In genomic region chr7:90457517-90457916, GRCm38 (mm10) we compare ENCODE assay signal across 7 mouse cellular contexts. TPM values are rescaled to one million over a fixed set of nuclear protein-coding genes. Genes with fewer than 3 reads are reported as not detected.
A peak's percentile ranks its signal among the peaks of the same experiment; 100 is the strongest.
DNase-seq lines count a peak whose midpoint lies in the region; ATAC-seq and TF ChIP-seq lines count a peak whose summit lies in the region.

No protein-coding gene starts in this region.

- peaks cover 1% of the 10 kb centered on the region; the same call in 1 of the 2 replicates for H3K36me3 ChIP-seq in spleen, adult 2 months (ENCODE audit: control insufficient read depth, insufficient read depth, low read length)
- H3K36me3 ChIP-seq in embryonic facial prominence, embryonic 11.5 days (replicated peaks; ENCODE audit: control insufficient read depth, insufficient read depth, low read depth, low read length): peaks cover 2% of the 10 kb centered on the region
- peaks cover 15% of the 10 kb centered on the region for H3K36me3 ChIP-seq in hindbrain, embryonic 13.5 days

- peak overlapping the region; percentile 84 for H3K4me3 ChIP-seq in spleen, adult 2 months (ENCODE audit: extremely low read depth, insufficient read depth, insufficient read length)
- H3K4me3 ChIP-seq in embryonic facial prominence, embryonic 11.5 days (ENCODE audit: low read depth, low read length): peak overlapping the region; percentile 68
- peak overlapping the region; percentile 69 for H3K4me3 ChIP-seq in hindbrain, embryonic 13.5 days

- no peak for TF ChIP-seq POLR2A in spleen, adult 2 months (IDR thresholded peaks at IDR 0.05; ENCODE audit: low read depth, low read length)

- peaks cover 4% of the 10 kb centered on the region; the same call in 1 of the 2 replicates for H3K4me1 ChIP-seq in spleen, adult 2 months (ENCODE audit: control insufficient read depth, insufficient read depth, insufficient read length)
- no peaks in the 10 kb centered on the region; the same call in 1 of the 2 replicates for H3K4me1 ChIP-seq in embryonic facial prominence, embryonic 11.5 days (ENCODE audit: control insufficient read depth, insufficient read depth, low read length)
- peaks cover 16% of the 10 kb centered on the region for H3K4me1 ChIP-seq in hindbrain, embryonic 13.5 days (replicated peaks)

- no peaks in the 10 kb centered on the region for H3K9me3 ChIP-seq in embryonic facial prominence, embryonic 11.5 days (replicated peaks; ENCODE audit: control insufficient read depth, low read length)
- H3K9me3 ChIP-seq in hindbrain, embryonic 13.5 days: no peaks in the 10 kb centered on the region

- TF ChIP-seq CTCF in spleen, adult 2 months (IDR thresholded peaks at IDR 0.05; ENCODE audit: extremely low read depth, insufficient read depth, insufficient read length, insufficient replicate concordance): no peak

- peak overlapping the region; percentile 75 for H3K27ac ChIP-seq in spleen, adult 2 months (ENCODE audit: insufficient read depth, low read length)
- H3K27ac ChIP-seq in embryonic facial prominence, embryonic 11.5 days (replicated peaks; ENCODE audit: low read depth, low read length): peak overlapping the region; percentile 79
- peak overlapping the region; percentile 93 for H3K27ac ChIP-seq in hindbrain, embryonic 13.5 days

- H3K9ac ChIP-seq in embryonic facial prominence, embryonic 11.5 days (replicated peaks; ENCODE audit: low read length): peak overlapping the region; percentile 76
- H3K9ac ChIP-seq in hindbrain, embryonic 13.5 days: peak overlapping the region; percentile 86

- H3K27me3 ChIP-seq in spleen, adult 2 months (ENCODE audit: control insufficient read depth, insufficient read depth, low read length): no peaks in the 10 kb centered on the region
- H3K27me3 ChIP-seq in embryonic facial prominence, embryonic 11.5 days (ENCODE audit: control insufficient read depth, insufficient read depth, low read length): no peaks in the 10 kb centered on the region
- H3K27me3 ChIP-seq in hindbrain, embryonic 13.5 days: no peaks in the 10 kb centered on the region

- 7% methylated on average over 10 of the region's 10 CpGs for WGBS in spleen, adult 2 months
- WGBS in embryonic facial prominence, embryonic 11.5 days: 17% methylated on average over 10 of the region's 10 CpGs
- WGBS in hindbrain, embryonic 13.5 days: 15% methylated on average over 10 of the region's 10 CpGs

- ATAC-seq in embryonic facial prominence, embryonic 11.5 days (replicated peaks; ENCODE audit: insufficient number of reproducible peaks, low FRiP score, low TSS enrichment, low read depth): peak; percentile 71
- peak; percentile 78 for ATAC-seq in hindbrain, embryonic 13.5 days (ENCODE audit: low FRiP score)
- no peak for ATAC-seq in granulocyte monocyte progenitor cell, adult 5-6 weeks (replicated peaks; ENCODE audit: poor library complexity, severe bottlenecking)

- DNase-seq in spleen, adult 2 months (ENCODE audit: low read depth in 1 of 2, low spot score in 2 of 2): no peak
- no peak for DNase-seq in spleen, postnatal 14 days (ENCODE audit: low spot score in 2 of 2)
- peak; percentile 65 for DNase-seq in embryonic facial prominence, embryonic 11.5 days (ENCODE audit: low spot score)
- peak; percentile 32 for DNase-seq in lung, postnatal 10 days
- DNase-seq in right cerebral cortex, postnatal 10 days (ENCODE audit: low spot score in 2 of 2): no peak

- peak overlapping the region; percentile 61 for H3K4me2 ChIP-seq in embryonic facial prominence, embryonic 11.5 days (ENCODE audit: low read depth, low read length)
- peak overlapping the region; percentile 56 for H3K4me2 ChIP-seq in hindbrain, embryonic 13.5 days

RNA-seq across cellular contexts. Expression of gene Tmem126a, which starts 0.5 kb away (rescaled TPM):
- polyA plus RNA-seq in spleen, adult 2 months (2012; rRNA removed): 4.2 and 5.2 TPM in 2 replicates
- polyA plus RNA-seq in embryonic facial prominence, embryonic 11.5 days (2014; fragmentation: Nextera tagmentation; extraction: Ambion mirVana): 116 and 117 TPM in 2 replicates
- polyA plus RNA-seq in hindbrain, embryonic 13.5 days (2015; fragmentation: Nextera tagmentation; extraction: Ambion mirVana): 134 and 140 TPM in 2 replicates
- total RNA-seq in granulocyte monocyte progenitor cell, adult 5-6 weeks (2014; fragmentation: Nextera tagmentation): 69.3 and 70.3 TPM in 2 replicates
- 30.2 and 36.4 TPM in 2 replicates for total RNA-seq in granulocyte monocyte progenitor cell, adult 5-6 weeks (2017)

RNA-seq across cellular contexts. Expression of gene Crebzf, which starts 15.0 kb away (rescaled TPM):
- polyA plus RNA-seq in spleen, adult 2 months (2012; rRNA removed): 39.4 and 59.1 TPM in 2 replicates
- polyA plus RNA-seq in embryonic facial prominence, embryonic 11.5 days (2014; fragmentation: Nextera tagmentation; extraction: Ambion mirVana): 46.7 and 53.5 TPM in 2 replicates
- 33.8 and 38.9 TPM in 2 replicates for polyA plus RNA-seq in hindbrain, embryonic 13.5 days (2015; fragmentation: Nextera tagmentation; extraction: Ambion mirVana)
- total RNA-seq in granulocyte monocyte progenitor cell, adult 5-6 weeks (2014; fragmentation: Nextera tagmentation): 81.3 and 110 TPM in 2 replicates
- total RNA-seq in granulocyte monocyte progenitor cell, adult 5-6 weeks (2017): 35.8 and 65.8 TPM in 2 replicates

RNA-seq across cellular contexts. Expression of gene Tmem126b, which starts 18.3 kb away (rescaled TPM):
- 3.5 and 3.9 TPM in 2 replicates for polyA plus RNA-seq in spleen, adult 2 months (2012; rRNA removed)
- 41.3 and 42.8 TPM in 2 replicates for polyA plus RNA-seq in embryonic facial prominence, embryonic 11.5 days (2014; fragmentation: Nextera tagmentation; extraction: Ambion mirVana)
- 45.7 TPM in 2 replicates for polyA plus RNA-seq in hindbrain, embryonic 13.5 days (2015; fragmentation: Nextera tagmentation; extraction: Ambion mirVana)
- total RNA-seq in granulocyte monocyte progenitor cell, adult 5-6 weeks (2014; fragmentation: Nextera tagmentation): 6.1 and 12.1 TPM in 2 replicates
- total RNA-seq in granulocyte monocyte progenitor cell, adult 5-6 weeks (2017): 11.6 and 12.7 TPM in 2 replicates

RNA-seq across cellular contexts. Expression of gene Dlg2, which starts 19.0 kb away (rescaled TPM):
- 1.7 and 2.1 TPM in 2 replicates for polyA plus RNA-seq in spleen, adult 2 months (2012; rRNA removed)
- polyA plus RNA-seq in embryonic facial prominence, embryonic 11.5 days (2014; fragmentation: Nextera tagmentation; extraction: Ambion mirVana): 5.3 and 6.6 TPM in 2 replicates
- polyA plus RNA-seq in hindbrain, embryonic 13.5 days (2015; fragmentation: Nextera tagmentation; extraction: Ambion mirVana): 18.6 and 19.4 TPM in 2 replicates
- total RNA-seq in granulocyte monocyte progenitor cell, adult 5-6 weeks (2014; fragmentation: Nextera tagmentation): 0.97 TPM in 1 of 2 replicates, not detected in the other
- 1.1 and 1.6 TPM in 2 replicates for total RNA-seq in granulocyte monocyte progenitor cell, adult 5-6 weeks (2017)

RNA-seq across cellular contexts. Expression of gene Ccdc89, which starts 31.1 kb away (rescaled TPM):
- polyA plus RNA-seq in spleen, adult 2 months (2012; rRNA removed): not detected in 2 replicates
- 2.5 and 3.5 TPM in 2 replicates for polyA plus RNA-seq in embryonic facial prominence, embryonic 11.5 days (2014; fragmentation: Nextera tagmentation; extraction: Ambion mirVana)
- 2.0 and 2.2 TPM in 2 replicates for polyA plus RNA-seq in hindbrain, embryonic 13.5 days (2015; fragmentation: Nextera tagmentation; extraction: Ambion mirVana)
- not detected in 2 replicates for total RNA-seq in granulocyte monocyte progenitor cell, adult 5-6 weeks (2014; fragmentation: Nextera tagmentation)
- 0.60 TPM in 1 of 2 replicates, not detected in the other for total RNA-seq in granulocyte monocyte progenitor cell, adult 5-6 weeks (2017)

Comparison
In these comparisons a context has a peak if more than half of its experiments do, and no peak if none do; other contexts are left out.
1. DNase-seq: peak in embryonic facial prominence, embryonic 11.5 days (single experiment) and lung, postnatal 10 days (single experiment); none in spleen, adult 2 months (0 of 2), spleen, postnatal 14 days (0 of 2) and right cerebral cortex, postnatal 10 days (0 of 2).
2. RNA of gene Tmem126a, which starts 0.5 kb away (polyA plus RNA-seq): 134 to 140 TPM in hindbrain, embryonic 13.5 days and 116 to 117 TPM in embryonic facial prominence, embryonic 11.5 days; 4.2 to 5.2 TPM in spleen, adult 2 months; every median in the first group is over 10 times any median in the second.
3. Peak in every context shown above with its lines, with median percentiles within 50 percentile points of each other: H3K27ac ChIP-seq and H3K4me3 ChIP-seq.